Comparison of ENCODE assay signal across 11 mouse cellular contexts in genomic region chr2:10152590-10152989, GRCm38 (mm10). TPM values are rescaled to one million over a fixed set of nuclear protein-coding genes. Genes with fewer than 3 reads are reported as not detected.
DNase-seq lines count a peak whose midpoint lies in the region; ATAC-seq and TF ChIP-seq lines count a peak whose summit lies in the region.
"Had no signal": no experiment of that assay in that cellular context is flagged by ENCODE, and none has a peak within 500 bp of the region (broad histone marks: within the 10 kb centered on the region; RNA-seq: fewer than 3 reads in every experiment).

No protein-coding gene starts in this region.

- no peak overlapping the region for H3K4me3 ChIP-seq in liver, embryonic 15.5 days (replicated peaks)
- no peak overlapping the region for H3K4me3 ChIP-seq in midbrain, embryonic 16.5 days (ENCODE audit: low read depth, low read length)
- no peak overlapping the region for H3K4me3 ChIP-seq in forebrain, postnatal 0 days (ENCODE audit: low read depth, low read length)

- no peak overlapping the region for H3K9ac ChIP-seq in liver, embryonic 15.5 days
- no peak overlapping the region for H3K9ac ChIP-seq in midbrain, embryonic 16.5 days (ENCODE audit: low read depth, low read length)
- no peak overlapping the region for H3K9ac ChIP-seq in forebrain, postnatal 0 days

- no peaks in the 10 kb centered on the region for H3K36me3 ChIP-seq in liver, embryonic 15.5 days (replicated peaks)
- H3K36me3 ChIP-seq in splenic B cell, adult 2 months (ENCODE audit: control insufficient read depth, insufficient read depth, low read length, poor library complexity, severe bottlenecking) = no peaks in the 10 kb centered on the region
- H3K36me3 ChIP-seq in midbrain, embryonic 16.5 days (ENCODE audit: control insufficient read depth, insufficient read depth, low read length) = no peaks in the 10 kb centered on the region
- no peaks in the 10 kb centered on the region for H3K36me3 ChIP-seq in forebrain, postnatal 0 days (ENCODE audit: insufficient read depth)
- H3K36me3 ChIP-seq: embryonic facial prominence, embryonic 13.5 days; heart, embryonic 13.5 days had no signal

- peak; percentile 19 for DNase-seq in A20 (ENCODE audit: low read depth, low spot score)
- peak; percentile 56 for DNase-seq in splenic B cell, adult 2 months (ENCODE audit: low read depth, low spot score)
- DNase-seq in layer of hippocampus, adult 18-20 months (ENCODE audit: low spot score in 2 of 2) = no peak
- no peak for DNase-seq in forebrain, postnatal 0 days
- DNase-seq in ovary, adult 18-20 months (ENCODE audit: low spot score) = no peak
- DNase-seq: cerebellum, adult 9-11 months had no signal

- ATAC-seq in activated CD4-positive, CD25-positive, alpha-beta regulatory T cell, adult 4 months = peak; percentile 60
- no peak for ATAC-seq in liver, embryonic 15.5 days (ENCODE audit: insufficient read depth)
- ATAC-seq in midbrain, embryonic 16.5 days = no peak
- no peak for ATAC-seq in forebrain, postnatal 0 days

- 10% methylated on average over 5 of the region's 5 CpGs for WGBS in liver, embryonic 15.5 days (ENCODE audit: insufficient replicate concordance)
- 90% methylated on average over 5 of the region's 5 CpGs for WGBS in midbrain, embryonic 16.5 days
- WGBS in forebrain, postnatal 0 days = 82% methylated on average over 5 of the region's 5 CpGs

- peaks cover 21% of the 10 kb centered on the region for H3K4me1 ChIP-seq in liver, embryonic 15.5 days (replicated peaks)
- H3K4me1 ChIP-seq in midbrain, embryonic 16.5 days (ENCODE audit: control insufficient read depth, insufficient read depth, low read length) = peaks cover 4% of the 10 kb centered on the region; the same call in 1 of the 2 replicates
- H3K4me1 ChIP-seq in forebrain, postnatal 0 days (ENCODE audit: insufficient read depth) = no peaks in the 10 kb centered on the region

- 0 out of 2 replicates have a peak overlapping the region, but pooled peaks have one; percentile 29 for H3K27ac ChIP-seq in liver, embryonic 15.5 days (replicated peaks)
- no peak overlapping the region for H3K27ac ChIP-seq in midbrain, embryonic 16.5 days (ENCODE audit: low read length)
- H3K27ac ChIP-seq in forebrain, postnatal 0 days (ENCODE audit: low read depth, low read length) = no peak overlapping the region
- H3K27ac ChIP-seq: embryonic facial prominence, embryonic 13.5 days; heart, embryonic 13.5 days had no signal

- H3K27me3 ChIP-seq in liver, embryonic 15.5 days = no peaks in the 10 kb centered on the region
- H3K27me3 ChIP-seq in splenic B cell, adult 2 months (ENCODE audit: control insufficient read depth, insufficient read depth, low read length, poor library complexity, severe bottlenecking) = no peaks in the 10 kb centered on the region
- H3K27me3 ChIP-seq in midbrain, embryonic 16.5 days (ENCODE audit: control insufficient read depth, insufficient read depth, low read depth, low read length) = no peaks in the 10 kb centered on the region
- peaks cover 3% of the 10 kb centered on the region for H3K27me3 ChIP-seq in forebrain, postnatal 0 days (ENCODE audit: insufficient read depth, low read length)
- H3K27me3 ChIP-seq: embryonic facial prominence, embryonic 13.5 days; heart, embryonic 13.5 days had no signal

- TF ChIP-seq CTCF in forebrain, postnatal 0 days (IDR thresholded peaks at IDR 0.05; ENCODE audit: low read depth) = no peak

- peak overlapping the region; percentile 72 for H3K4me2 ChIP-seq in liver, embryonic 15.5 days
- H3K4me2 ChIP-seq in midbrain, embryonic 16.5 days (ENCODE audit: low read length) = no peak overlapping the region
- no peak overlapping the region for H3K4me2 ChIP-seq in forebrain, postnatal 0 days (ENCODE audit: low read depth)

- H3K9me3 ChIP-seq in liver, embryonic 15.5 days (replicated peaks) = no peaks in the 10 kb centered on the region
- H3K9me3 ChIP-seq in midbrain, embryonic 16.5 days (replicated peaks; ENCODE audit: control insufficient read depth, low read length, poor library complexity, severe bottlenecking) = no peaks in the 10 kb centered on the region
- H3K9me3 ChIP-seq in forebrain, postnatal 0 days (ENCODE audit: low read length) = no peaks in the 10 kb centered on the region
- H3K9me3 ChIP-seq: embryonic facial prominence, embryonic 13.5 days; heart, embryonic 13.5 days had no signal

RNA-seq across cellular contexts. Expression of gene Itih5, which starts 0.8 kb away (rescaled TPM):
- polyA plus RNA-seq in activated CD4-positive, CD25-positive, alpha-beta regulatory T cell, adult 4 months (2017; shearing (Covaris generic)) = 10 to 100 TPM in 1 of 2 experiments, 1 to 10 TPM in 1; 9.0 to 15.4 TPM
- polyA plus RNA-seq in liver, embryonic 15.5 days (2015; fragmentation: Nextera tagmentation; extraction: Ambion mirVana) = 3.8 and 3.9 TPM in 2 replicates
- 5.8 and 6.5 TPM in 2 replicates for polyA plus RNA-seq in midbrain, embryonic 16.5 days (2015; fragmentation: Nextera tagmentation; extraction: Ambion mirVana)
- 10 to 100 TPM; 11.4 to 12.2 TPM for total RNA-seq in layer of hippocampus, adult 18-20 months (2021)
- total RNA-seq in forebrain, postnatal 0 days (2014; rRNA removed) = 10.6 and 15.7 TPM in 2 replicates
- polyA plus RNA-seq in forebrain, postnatal 0 days (2015; fragmentation: Nextera tagmentation; extraction: Ambion mirVana) = 4.9 and 7.3 TPM in 2 replicates

RNA-seq across cellular contexts. Expression of gene Itih2, which starts 21.4 kb away (rescaled TPM):
- not detected for polyA plus RNA-seq in activated CD4-positive, CD25-positive, alpha-beta regulatory T cell, adult 4 months (2017; shearing (Covaris generic))
- polyA plus RNA-seq in liver, embryonic 15.5 days (2015; fragmentation: Nextera tagmentation; extraction: Ambion mirVana) = 310 and 334 TPM in 2 replicates
- 2.7 and 3.0 TPM in 2 replicates for polyA plus RNA-seq in midbrain, embryonic 16.5 days (2015; fragmentation: Nextera tagmentation; extraction: Ambion mirVana)
- 1 to 10 TPM; 1.2 to 1.5 TPM for total RNA-seq in layer of hippocampus, adult 18-20 months (2021)
- total RNA-seq in forebrain, postnatal 0 days (2014; rRNA removed) = 8.8 and 9.1 TPM in 2 replicates
- 3.5 and 4.4 TPM in 2 replicates for polyA plus RNA-seq in forebrain, postnatal 0 days (2015; fragmentation: Nextera tagmentation; extraction: Ambion mirVana)

Comparison
In these comparisons a context has a peak if more than half of its experiments do, and no peak if none do; other contexts are left out.
1. DNase-seq: peak in A20 (single experiment) and splenic B cell, adult 2 months (single experiment); none in layer of hippocampus, adult 18-20 months (0 of 2), forebrain, postnatal 0 days (single experiment) and ovary, adult 18-20 months (single experiment).
2. RNA of gene Itih2, which starts 21.4 kb away (polyA plus RNA-seq): 310 to 334 TPM in liver, embryonic 15.5 days; 3.5 to 4.4 TPM in forebrain, postnatal 0 days, 2.7 to 3.0 TPM in midbrain, embryonic 16.5 days and not detected in activated CD4-positive, CD25-positive, alpha-beta regulatory T cell, adult 4 months; every median in the first group is over 10 times any median in the second.